Mouse (Mus musculus) spleen, adult 2 months (tissue): ENCODE data around the gene Nt5e.

ENCODE experiments used
- CTCF ChIP-seq: fragments of 200-500 bp; IDR thresholded peaks from 2 replicates; pipeline ENCODE4 v1.5.1; 2011; ENCODE audit warnings: mild to moderate bottlenecking, inconsistent platforms; ENCODE audit not compliant: insufficient read depth, insufficient read length, insufficient replicate concordance; ENCODE audit errors: extremely low read depth
- POLR2A ChIP-seq: fragments of 200-500 bp; IDR thresholded peaks from 2 replicates; pipeline ENCODE4 v1.6.1; 2011; ENCODE audit warnings: low read depth, low read length, inconsistent platforms

DNA sequence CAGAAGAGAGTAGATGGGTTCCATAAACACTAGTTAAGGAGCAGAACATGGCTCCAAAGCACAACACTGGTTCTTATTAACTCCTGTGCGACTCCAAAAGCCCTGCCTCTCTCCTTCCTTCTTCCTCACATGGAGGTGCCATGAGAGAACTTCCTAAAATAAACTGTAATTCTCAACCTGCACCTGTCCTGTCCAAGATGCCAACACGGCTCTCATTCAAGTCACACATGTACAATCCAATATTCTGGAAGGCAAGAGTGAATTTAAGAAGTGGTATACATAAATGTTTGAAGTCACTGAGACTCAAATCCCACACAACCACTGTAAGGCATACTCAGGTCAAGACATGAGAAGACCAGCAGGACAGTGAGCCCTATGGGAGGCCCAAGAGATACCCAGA lies 44.2 kb downstream of the Nt5e start:
- no peak for TF ChIP-seq CTCF
- TF ChIP-seq POLR2A: no peak
